Mouse (Mus musculus) macrophage (primary cell): ENCODE results near the gene Mknk2. TPM values are rescaled to one million over a fixed set of nuclear protein-coding genes. Genes with fewer than 3 reads are reported as not detected.

ENCODE experiments used
- H3K27ac ChIP-seq: fragments of 350-480 bp; formaldehyde crosslinking; 2 replicates; pipeline ENCODE4 v1.9.0; 2021
- H3K36me3 ChIP-seq: fragments of 350-480 bp; formaldehyde crosslinking; 2 replicates; pipeline ENCODE4 v1.9.0; 2021; ENCODE audit errors: inconsistent target
- H3K4me3 ChIP-seq: fragments of 350-480 bp; formaldehyde crosslinking; 2 replicates; pipeline ENCODE4 v1.9.0; 2021; ENCODE audit errors: inconsistent target
- H3K79me2 ChIP-seq: fragments of 350-480 bp; formaldehyde crosslinking; 2 replicates; pipeline ENCODE4 v1.9.0; 2021; ENCODE audit errors: inconsistent target
- WGBS: methylation state at CpG from one replicate; pipeline ENCODE4 v1.1.7; 2026; ENCODE audit warnings: inconsistent platforms; ENCODE audit not compliant: missing documents; 5-methylcytosine and 5-hydroxymethylcytosine counted together
- polyA plus RNA-seq: library from polyadenylated mRNA; stranded (reverse); fragments of 250-400 nt; gene quantifications from 3 replicates; pipeline ENCODE4 v1.2.4, GENCODE M21; 2018; ENCODE audit warnings: inconsistent platforms
- total RNA-seq, 78 experiments: library from RNA; depleted of rRNA; stranded (reverse); fragments of 250-400 nt; gene quantifications; 1 replicate in 9 of 78; 2 replicates in 24 of 78; 3 replicates in 43 of 78; 4 replicates in 2 of 78; pipeline ENCODE4 v1.2.4; 2018; ENCODE audit warnings: inconsistent platforms in 56 of 78

The Mknk2 gene
- 100 to 1,000 TPM in 1 of 26 experiments, 10 to 100 TPM in 22, 1 to 10 TPM in 3; 7.0 to 106 (median 37.3) TPM for total RNA-seq (2018; cell fraction: chromatin; rRNA removed)
- total RNA-seq (2018; cell fraction: cytosol; rRNA removed), result 100 to 1,000 TPM in 18 of 26 experiments, 10 to 100 TPM in 8; 59.8 to 198 (median 116) TPM
- 100 to 1,000 TPM in 2 of 26 experiments, 10 to 100 TPM in 24; 19.5 to 123 (median 68.6) TPM for total RNA-seq (2018; cell fraction: nucleus; rRNA removed)
- polyA plus RNA-seq, result 75.7 to 134 TPM (median 82.8 TPM) in 3 replicates

DNA sequence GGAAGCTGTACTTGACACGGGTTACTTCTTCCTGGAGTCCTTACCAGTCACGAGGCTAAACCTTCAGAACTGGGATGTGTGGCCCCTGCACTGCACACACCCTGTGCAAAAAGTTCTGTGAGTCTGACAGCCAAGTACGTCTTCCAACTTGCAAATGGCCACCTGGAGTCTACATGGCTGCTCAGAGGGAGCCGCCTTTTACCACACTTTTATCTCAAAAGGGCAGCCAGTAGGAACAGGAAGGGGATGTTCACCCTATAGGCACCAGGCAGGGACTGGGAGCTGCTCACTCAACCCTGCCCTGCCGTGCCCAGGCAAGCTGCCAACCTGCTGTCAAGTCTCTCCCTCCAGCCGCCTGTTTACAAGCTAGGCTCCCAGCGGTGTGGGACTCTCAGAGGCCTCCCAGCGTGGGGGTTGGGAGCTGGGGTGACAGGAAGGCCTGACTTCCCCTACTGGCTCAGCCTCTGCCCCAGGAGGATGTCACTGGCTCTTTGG is at the start of gene Mknk2:
Gene Mknk2 (minus strand): TSS at position 171 of the 495 bp plus-strand sequence.
- H3K4me3 ChIP-seq, result peak within 1 kb of the TSS; percentile 74
- H3K36me3 ChIP-seq, result no peaks in the 10 kb centered on the region
- 1% methylated on average over 8 of the region's 8 CpGs for WGBS
- H3K27ac ChIP-seq, result peak within 1 kb of the TSS; percentile 100
- peaks cover 28% of the 10 kb centered on the region for H3K79me2 ChIP-seq

DNA sequence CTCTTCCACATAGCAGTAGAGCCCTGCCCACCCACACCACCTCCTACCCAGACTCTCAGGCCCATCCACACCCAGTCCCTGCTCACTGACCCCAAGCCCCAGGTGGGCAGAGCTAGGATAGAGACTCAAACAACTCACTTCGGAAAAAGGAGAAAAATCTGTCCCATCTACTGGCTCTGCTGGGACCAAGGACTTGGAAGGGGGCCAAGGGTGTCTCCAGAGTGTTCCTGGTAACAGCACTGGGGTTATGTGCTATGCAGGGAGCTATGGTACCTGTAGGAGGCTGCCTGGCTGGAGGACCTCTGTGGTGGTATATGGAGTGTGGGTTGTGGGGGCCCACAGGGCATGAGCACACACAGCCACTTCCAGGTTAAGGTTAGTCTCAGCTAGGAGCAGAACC is 39.4 kb upstream of the Mknk2 start:
- no peak overlapping the region for H3K27ac ChIP-seq
- 63% methylated on average over 1 of the region's 1 CpGs for WGBS
- no peak overlapping the region for H3K4me3 ChIP-seq
- H3K79me2 ChIP-seq, result peaks cover 19% of the 10 kb centered on the region; the same call in 1 of the 2 replicates
- H3K36me3 ChIP-seq, result peaks cover 98% of the 10 kb centered on the region

DNA sequence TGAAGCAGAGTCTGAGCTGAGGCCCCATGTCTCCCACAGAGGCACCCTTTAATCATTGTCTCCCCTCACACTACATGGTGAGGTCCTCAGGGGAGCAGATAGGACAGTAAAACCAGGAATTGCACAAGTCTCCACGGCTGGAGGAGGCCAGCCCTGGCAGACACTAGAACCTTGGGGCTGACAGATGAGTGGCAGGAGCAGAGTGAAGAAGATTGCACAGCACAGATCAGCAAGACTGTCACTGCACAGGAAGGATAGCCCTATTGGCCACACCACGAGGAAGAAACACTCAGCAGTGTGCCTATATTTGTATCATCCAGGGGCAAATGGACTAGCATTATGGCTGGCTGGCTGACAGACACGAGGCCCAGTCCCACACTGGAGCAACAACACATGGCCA is 32.9 kb upstream of the Mknk2 start:
- peaks cover 89% of the 10 kb centered on the region for H3K36me3 ChIP-seq
- H3K4me3 ChIP-seq, result no peak overlapping the region
- 83% methylated on average over 3 of the region's 3 CpGs for WGBS
- H3K79me2 ChIP-seq, result no peaks in the 10 kb centered on the region
- no peak overlapping the region for H3K27ac ChIP-seq

DNA sequence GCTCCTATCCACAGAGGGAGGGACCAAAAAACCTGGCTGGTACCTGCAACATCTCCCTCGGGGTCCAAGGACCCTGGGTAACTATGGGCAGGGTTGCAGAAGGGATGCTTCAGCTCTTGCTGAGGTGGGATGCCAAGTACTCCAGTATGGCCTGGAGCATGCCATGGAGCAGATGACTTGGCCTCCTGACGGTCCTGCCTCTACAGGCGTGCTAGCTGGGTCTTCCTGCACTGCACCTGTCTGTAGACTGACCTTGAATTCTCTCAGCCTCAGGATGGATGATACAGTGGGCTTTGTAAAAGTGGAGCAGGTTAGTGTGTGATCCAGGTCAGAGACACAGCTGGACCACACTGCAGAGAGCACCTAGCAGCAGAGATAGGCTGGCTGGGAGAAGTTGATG is 27.6 kb upstream of the Mknk2 start:
- Histone ChIP-seq H3K4me3 (no peak overlapping the region), H3K36me3 (peaks cover 37% of the 10 kb centered on the region), H3K27ac (no peak overlapping the region), H3K79me2 (peaks cover 11% of the 10 kb centered on the region)
- WGBS, result 85% methylated on average over 3 of the region's 3 CpGs

DNA sequence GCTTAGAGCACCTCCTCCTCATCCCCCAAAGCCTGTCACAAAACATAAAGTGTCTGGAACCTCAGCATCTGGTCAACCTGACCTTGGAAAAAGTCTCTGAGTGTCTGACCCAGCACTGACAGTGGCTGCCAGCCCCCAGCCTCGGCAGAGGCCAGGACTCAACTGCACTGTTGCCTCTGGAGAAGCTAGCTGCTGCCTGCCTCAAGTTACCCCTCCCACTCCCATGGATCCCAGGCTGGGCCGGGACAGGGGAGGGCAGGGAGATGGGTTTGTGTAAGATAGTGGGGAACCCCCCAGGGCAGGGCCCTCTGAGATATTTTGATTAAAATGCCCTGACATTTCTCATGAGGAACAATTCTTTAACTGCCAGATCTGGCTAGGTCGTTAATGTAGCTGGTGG is 27.1 kb upstream of the Mknk2 start:
- no peak overlapping the region for H3K27ac ChIP-seq
- peaks cover 32% of the 10 kb centered on the region for H3K36me3 ChIP-seq
- peaks cover 15% of the 10 kb centered on the region for H3K79me2 ChIP-seq
- no peak overlapping the region for H3K4me3 ChIP-seq
- 71% methylated on average over 3 of the region's 3 CpGs for WGBS

DNA sequence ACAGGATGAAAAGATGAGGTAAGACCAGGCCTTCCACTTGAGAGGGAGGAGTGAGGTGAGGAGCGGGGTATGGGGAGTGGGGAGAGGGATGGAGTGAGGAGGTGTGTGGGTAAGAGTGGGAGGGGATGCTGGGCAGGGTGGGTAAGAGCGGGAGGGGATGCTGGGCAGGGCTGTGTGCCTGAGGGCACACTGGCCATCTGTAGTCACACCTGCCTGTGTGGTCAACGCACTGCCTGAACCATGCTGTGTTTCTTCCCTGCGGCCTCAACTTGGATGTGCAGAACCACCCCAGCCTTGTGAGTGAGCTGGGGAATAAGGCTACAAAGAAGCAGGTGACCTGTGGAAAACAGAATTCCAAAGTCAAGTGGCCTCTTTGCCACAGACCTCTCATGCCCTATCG is 26.5 kb upstream of the Mknk2 start:
- Histone ChIP-seq H3K4me3 (no peak overlapping the region), H3K27ac (no peak overlapping the region), H3K36me3 (peaks cover 26% of the 10 kb centered on the region), H3K79me2 (peaks cover 21% of the 10 kb centered on the region)
- WGBS, result 95% methylated on average over 5 of the region's 5 CpGs

DNA sequence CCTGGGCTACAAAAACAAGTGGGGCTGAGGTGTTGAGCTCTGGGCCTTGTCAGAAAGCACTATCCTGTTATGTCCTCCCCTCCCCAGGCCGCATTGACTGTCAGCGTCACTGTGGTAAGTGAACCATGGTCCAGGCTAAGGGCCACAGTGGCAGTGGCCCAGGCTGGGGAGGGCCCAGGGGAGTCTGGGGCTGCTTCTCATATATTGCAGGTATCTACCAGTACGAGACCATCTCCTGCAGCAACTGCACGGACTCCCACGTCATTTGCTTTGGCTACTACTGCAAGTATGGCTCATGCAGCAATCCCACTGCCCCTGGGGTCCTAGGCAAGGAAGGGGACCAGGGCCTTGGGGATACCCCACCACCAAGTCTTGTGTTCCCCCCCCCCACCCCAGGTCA is 25.7 kb upstream of the Mknk2 start:
- 99% methylated on average over 5 of the region's 5 CpGs for WGBS
- Histone ChIP-seq H3K27ac (no peak overlapping the region), H3K79me2 (peaks cover 29% of the 10 kb centered on the region), H3K4me3 (no peak overlapping the region), H3K36me3 (peaks cover 18% of the 10 kb centered on the region)

DNA sequence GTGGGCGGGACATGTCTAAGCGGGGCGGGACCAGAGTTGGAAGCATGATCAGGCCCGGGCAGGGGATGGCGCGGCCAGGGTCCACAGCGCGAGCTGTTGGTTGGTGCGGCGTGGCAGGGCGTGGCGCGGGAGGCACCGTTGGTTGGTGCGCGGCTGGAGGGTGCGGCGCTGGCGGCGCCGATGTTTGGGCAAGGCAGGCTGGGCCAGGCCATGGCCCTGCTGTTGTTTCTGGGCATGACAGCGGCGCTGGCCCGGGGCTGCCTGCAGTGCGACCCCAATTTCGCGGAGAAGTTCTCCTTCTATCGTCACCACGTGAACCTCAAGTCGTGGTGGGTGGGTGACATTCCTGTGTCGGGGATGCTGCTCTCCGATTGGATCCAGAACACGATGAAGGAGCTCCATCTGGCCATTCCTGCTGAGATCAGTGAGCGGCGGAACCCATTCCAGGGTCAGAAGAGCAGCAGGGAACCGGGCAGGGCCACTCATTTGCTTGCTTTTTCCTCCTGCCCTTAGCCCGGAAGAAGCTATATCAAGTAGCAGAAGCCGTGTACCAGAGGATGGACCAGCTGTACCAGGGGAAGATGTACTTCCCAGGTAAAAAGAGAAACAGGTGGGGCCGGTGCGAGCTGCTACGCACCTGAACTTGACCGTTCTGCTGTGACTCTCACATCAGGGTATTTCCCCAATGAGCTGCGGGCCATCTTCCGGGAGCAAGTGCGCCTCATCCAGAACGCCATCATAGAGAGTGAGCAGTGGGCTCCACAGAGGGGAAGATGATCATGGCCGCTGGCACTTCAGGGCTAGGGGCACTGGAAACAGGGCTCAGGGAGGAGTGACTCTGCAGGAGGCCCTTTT is 24.9 kb upstream of the Mknk2 start:
- Histone ChIP-seq H3K79me2 (peaks cover 38% of the 10 kb centered on the region), H3K36me3 (peaks cover 9% of the 10 kb centered on the region), H3K4me3 (peak overlapping the region; percentile 48), H3K27ac (peak overlapping the region; percentile 65)
- WGBS, result 2% methylated on average over 47 of the region's 47 CpGs

DNA sequence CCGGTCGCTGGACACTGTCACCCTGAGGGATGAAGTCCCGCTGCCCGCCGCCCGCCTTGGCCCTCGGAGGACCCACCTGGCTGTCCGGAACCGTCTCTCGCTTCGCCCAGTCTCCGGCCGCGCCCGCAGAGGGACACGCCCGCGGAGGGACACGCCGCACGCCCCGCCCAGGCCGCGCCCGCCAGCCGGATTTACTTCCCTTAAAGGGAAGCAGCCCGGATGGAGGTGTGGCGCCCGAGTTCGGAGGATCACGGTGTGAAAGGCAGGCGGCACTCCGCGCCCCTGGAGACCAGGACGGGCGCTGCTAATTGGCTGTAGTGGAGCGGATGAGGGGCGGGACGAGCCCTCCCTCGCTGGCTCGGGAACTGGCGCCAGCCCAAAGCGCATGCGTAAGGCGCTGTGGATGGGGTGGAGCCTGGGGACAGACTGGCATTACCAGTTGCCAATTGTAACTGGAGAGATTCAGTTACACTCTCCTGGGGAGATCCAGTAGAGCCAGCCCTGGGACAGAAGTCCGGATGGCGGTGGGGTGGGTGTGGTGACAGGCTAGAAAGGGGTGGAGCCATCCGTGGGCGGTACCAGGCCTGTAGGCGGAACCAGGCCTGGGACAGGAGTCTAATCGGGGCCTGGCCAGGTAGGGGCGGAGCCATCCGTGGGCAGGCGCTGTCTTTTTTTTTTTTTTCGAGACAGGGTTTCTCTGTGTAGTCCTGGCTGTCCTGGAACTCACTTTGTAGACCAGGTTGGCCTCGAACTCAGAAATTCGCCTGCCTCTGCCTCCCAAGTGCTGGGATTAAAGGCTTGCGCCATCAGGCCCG is 24.0 kb upstream of the Mknk2 start, which contains the start of the genes Mob3a and Izumo4:
Gene Mob3a (minus strand): TSS at position 257 of the 815 bp plus-strand sequence.
Gene Izumo4 (plus strand): TSS at position 464 of the 815 bp plus-strand sequence.
- 0% methylated on average over 55 of the region's 59 CpGs for WGBS
- peaks cover 1% of the 10 kb centered on the region for H3K36me3 ChIP-seq
- H3K79me2 ChIP-seq, result peaks cover 46% of the 10 kb centered on the region
- peak within 1 kb of the TSS; percentile 67 for H3K27ac ChIP-seq
- peak within 1 kb of the TSS; percentile 84 for H3K4me3 ChIP-seq

DNA sequence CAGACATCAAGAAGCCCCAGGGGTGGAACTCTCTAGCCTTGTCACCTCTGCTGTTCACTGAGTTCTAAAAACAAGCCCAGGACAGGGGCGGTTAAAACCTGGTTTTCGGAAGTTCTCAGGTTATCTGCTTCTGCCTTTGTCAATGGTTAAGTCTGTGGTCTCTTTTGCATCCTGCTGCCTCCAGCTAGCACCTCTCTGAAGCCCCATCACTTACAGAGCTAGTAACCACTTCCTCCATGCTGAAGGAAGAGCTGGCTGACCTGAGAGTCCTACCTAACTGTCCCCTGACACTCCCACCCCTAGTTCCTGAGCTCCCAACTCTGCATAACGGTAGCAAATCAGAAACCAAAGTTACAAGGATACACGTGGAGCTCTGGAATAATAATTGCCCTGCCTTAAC is 22.8 kb upstream of the Mknk2 start:
- WGBS, result 4% methylated on average over 4 of the region's 4 CpGs
- H3K4me3 ChIP-seq, result peak overlapping the region; percentile 84
- no peaks in the 10 kb centered on the region for H3K36me3 ChIP-seq
- H3K27ac ChIP-seq, result peak overlapping the region; percentile 67
- peaks cover 51% of the 10 kb centered on the region for H3K79me2 ChIP-seq

DNA sequence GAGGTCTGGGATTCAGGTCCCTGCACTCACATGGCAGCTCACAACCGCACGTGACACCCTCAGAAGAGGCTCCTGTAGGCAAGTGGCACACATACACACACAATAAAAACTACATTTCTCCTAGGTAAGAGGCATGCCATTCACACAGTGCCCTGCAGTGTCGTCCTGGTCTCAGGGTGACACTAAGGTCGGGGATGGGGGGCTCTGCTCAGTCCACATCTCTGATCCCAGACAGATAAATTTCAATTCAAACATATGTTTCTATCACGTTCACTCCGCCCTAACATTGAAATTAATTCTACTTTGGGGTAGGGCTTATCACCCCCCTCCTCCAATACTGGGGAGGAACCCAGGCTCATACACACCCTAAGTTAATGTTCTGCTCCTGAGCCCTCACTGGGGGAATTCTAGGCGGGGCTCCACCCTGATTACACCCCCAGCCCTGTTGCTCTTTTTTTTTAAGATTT is 22.2 kb upstream of the Mknk2 start:
- peak overlapping the region; percentile 67 for H3K27ac ChIP-seq
- H3K36me3 ChIP-seq, result no peaks in the 10 kb centered on the region
- peaks cover 51% of the 10 kb centered on the region for H3K79me2 ChIP-seq
- WGBS, result 37% methylated on average over 7 of the region's 7 CpGs
- H3K4me3 ChIP-seq, result peak overlapping the region; percentile 84

DNA sequence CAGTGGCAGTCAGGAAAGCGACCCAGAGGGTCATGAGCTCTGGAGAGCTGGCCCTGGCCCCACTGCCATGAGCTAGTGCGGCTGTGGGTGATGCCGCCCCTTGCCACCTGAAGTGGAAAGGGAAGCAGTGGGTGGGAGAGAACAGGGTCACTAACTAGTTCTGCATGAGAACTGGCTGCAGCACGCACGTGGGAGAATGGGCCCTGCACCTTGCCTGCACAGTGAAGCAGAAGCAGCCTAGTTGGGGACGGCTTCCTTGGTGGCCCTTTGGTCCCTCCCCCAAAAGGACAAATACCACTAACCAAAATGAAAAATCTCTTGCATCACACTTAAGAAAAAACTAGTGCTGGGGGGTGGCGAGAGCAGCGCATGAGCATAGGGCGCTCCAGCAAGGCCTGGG is 20.7 kb upstream of the Mknk2 start:
- 28% methylated on average over 6 of the region's 9 CpGs for WGBS
- Histone ChIP-seq H3K79me2 (peaks cover 64% of the 10 kb centered on the region), H3K36me3 (no peaks in the 10 kb centered on the region), H3K4me3 (no peak overlapping the region), H3K27ac (no peak overlapping the region)

DNA sequence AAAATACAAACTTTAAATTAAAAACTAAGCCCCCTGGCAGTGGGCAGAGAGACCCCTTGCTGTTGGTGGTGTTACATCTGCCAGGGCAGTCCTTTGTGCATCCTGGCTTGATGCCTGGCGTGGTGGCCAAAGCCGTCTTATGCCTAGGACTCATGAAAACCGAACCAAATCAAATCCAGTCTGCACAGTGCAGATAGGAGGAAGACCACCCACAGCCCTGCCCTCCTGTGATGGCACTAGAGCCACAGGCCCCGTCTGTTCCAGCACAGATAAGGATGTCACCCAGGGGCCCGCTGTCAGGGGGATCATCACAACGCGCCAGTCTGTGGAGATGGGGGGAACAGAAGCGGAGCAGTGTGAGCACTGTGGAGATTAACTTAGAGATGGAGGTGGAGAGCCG is 19.9 kb upstream of the Mknk2 start:
- no peak overlapping the region for H3K4me3 ChIP-seq
- WGBS, result 59% methylated on average over 9 of the region's 9 CpGs
- H3K36me3 ChIP-seq, result no peaks in the 10 kb centered on the region
- H3K27ac ChIP-seq, result no peak overlapping the region; the same call in 1 of the 2 replicates
- H3K79me2 ChIP-seq, result peaks cover 71% of the 10 kb centered on the region

DNA sequence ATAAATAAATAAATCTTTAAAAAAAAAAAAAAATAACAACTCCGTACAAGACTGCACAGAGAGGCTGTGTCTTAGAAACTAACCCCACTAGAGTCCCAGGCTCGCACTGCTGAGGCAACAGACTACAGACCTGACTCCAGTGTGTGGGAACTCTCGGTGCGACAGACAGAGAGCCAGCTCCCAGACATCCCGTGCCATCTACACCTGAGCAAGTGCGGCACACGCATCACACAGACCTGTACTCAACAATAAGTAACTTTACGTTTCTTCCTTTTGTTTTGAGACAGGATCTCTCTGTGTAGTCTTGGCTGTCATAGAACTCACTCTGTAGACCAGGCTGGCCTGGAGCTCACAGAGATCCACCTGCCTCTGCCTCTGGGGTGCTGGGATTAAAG is 19.5 kb upstream of the Mknk2 start:
- Histone ChIP-seq H3K36me3 (no peaks in the 10 kb centered on the region), H3K27ac (no peak overlapping the region; the same call in 1 of the 2 replicates), H3K79me2 (peaks cover 71% of the 10 kb centered on the region), H3K4me3 (no peak overlapping the region)
- 88% methylated on average over 8 of the region's 8 CpGs for WGBS
